Mouse (Mus musculus) bone marrow, adult 2 months (tissue): Measurements from ENCODE around the gene Arhgef7. TPM values are rescaled to one million over a fixed set of nuclear protein-coding genes. Genes with fewer than 3 reads are reported as not detected.

Source experiments
- H3K27ac ChIP-seq: fragments of 200-500 bp; 2 replicates; pipeline ENCODE4 v1.5.1; 2012; ENCODE audit warnings: low read depth, mild to moderate bottlenecking, control low read depth, inconsistent platforms, low read length; ENCODE audit not compliant: control insufficient read depth, poor library complexity, insufficient read depth
- H3K4me1 ChIP-seq: fragments of 200-500 bp; 2 replicates; pipeline ENCODE4 v1.6.1; 2011; ENCODE audit warnings: low read length; ENCODE audit not compliant: control insufficient read depth, insufficient read depth
- H3K4me3 ChIP-seq: fragments of 200-500 bp; replicated peaks from 2 replicates; pipeline ENCODE3; 2011; ENCODE audit warnings: mild to moderate bottlenecking, low read depth, low read length, control low read depth; ENCODE audit not compliant: control insufficient read depth
- CTCF ChIP-seq: fragments of 200-500 bp; IDR thresholded peaks from 2 replicates; pipeline ENCODE4 v1.5.1; 2011; ENCODE audit warnings: low read length, control low read depth; ENCODE audit not compliant: control insufficient read depth, insufficient read depth
- POLR2A ChIP-seq: fragments of 200-500 bp; IDR thresholded peaks from 2 replicates; pipeline ENCODE4 v1.6.1; 2011; ENCODE audit warnings: low read depth, mild to moderate bottlenecking, control low read depth, low read length, borderline replicate concordance; ENCODE audit not compliant: control insufficient read depth
- WGBS: fragments of 180-500 bp; shearing (Covaris S2); methylation state at CpG from one replicate; pipeline ENCODE4 v1.1.7; 2018; 5-methylcytosine and 5-hydroxymethylcytosine counted together
- polyA plus RNA-seq: library from polyadenylated mRNA; stranded (reverse); fragments of >200 nt; gene quantifications from 2 replicates; pipeline ENCODE4 v1.2.4, GENCODE M21; 2011; ENCODE audit warnings: low replicate concordance; ENCODE audit not compliant: missing spikeins, insufficient read depth, insufficient read length

Arhgef7 gene
- polyA plus RNA-seq, 1 experiment: 18.6 TPM

- TF ChIP-seq CTCF (no peak), POLR2A (no peak)
- Histone ChIP-seq H3K4me3 (no peak overlapping the region), H3K27ac (no peak overlapping the region), H3K4me1 (no peaks in the 10 kb centered on the region)
- 63% methylated on average over 6 of the region's 6 CpGs for WGBS
These were observed 22.0 kb downstream of the Arhgef7 start for GRCm38 (mm10) chr8:11749472-11749871.

- WGBS: 53% methylated on average over 3 of the region's 3 CpGs
- Histone ChIP-seq H3K4me1 (no peaks in the 10 kb centered on the region), H3K4me3 (no peak overlapping the region), H3K27ac (no peak overlapping the region)
- TF ChIP-seq POLR2A: no peak
- no peak for TF ChIP-seq CTCF
These were observed 24.8 kb downstream of the Arhgef7 start for GRCm38 (mm10) chr8:11752338-11752737.

GRCm38 (mm10) chr8:11753155-11753941 is 25.8 kb downstream of the Arhgef7 start:
- H3K4me1 ChIP-seq: peaks cover 1% of the 10 kb centered on the region; the same call in 1 of the 2 replicates
- TF ChIP-seq CTCF (no peak), POLR2A (no peak)
- WGBS: 82% methylated on average over 11 of the region's 11 CpGs

GRCm38 (mm10) chr8:11754723-11755122 is 27.2 kb downstream of the Arhgef7 start:
- H3K27ac ChIP-seq: no peak overlapping the region
- TF ChIP-seq CTCF (no peak), POLR2A (no peak)
- peaks cover 1% of the 10 kb centered on the region; the same call in 1 of the 2 replicates for H3K4me1 ChIP-seq
- H3K4me3 ChIP-seq: no peak overlapping the region

More at GRCm38 (mm10) chr8:11753155-11753941, 25.8 kb downstream of the Arhgef7 start:
- Histone ChIP-seq H3K4me3 (no peak overlapping the region), H3K27ac (no peak overlapping the region)

DNA sequence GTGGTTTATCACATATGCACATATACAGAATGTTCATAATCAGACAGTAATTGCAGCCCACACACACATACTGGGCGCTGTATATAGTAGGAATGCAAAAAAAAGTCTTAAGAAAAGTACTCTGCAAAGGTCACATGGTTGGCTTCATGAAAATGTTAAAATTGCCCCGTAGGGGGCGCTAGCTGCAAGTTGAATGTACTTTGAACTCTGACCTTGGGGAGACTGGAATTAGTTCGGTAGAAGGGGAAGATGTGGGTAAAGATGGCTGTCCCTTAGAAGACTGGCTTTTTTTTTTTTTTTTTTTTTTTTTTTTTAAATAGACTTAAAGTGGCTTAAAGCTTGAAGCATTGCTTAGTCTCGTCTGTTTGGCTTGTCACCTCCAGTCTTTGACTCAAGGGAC is 28.4 kb downstream of the Arhgef7 start:
- TF ChIP-seq POLR2A (no peak), CTCF (0 out of 2 replicates have a peak, but pooled peaks have one; percentile 15)
- H3K4me3 ChIP-seq: no peak overlapping the region
- no peak overlapping the region for H3K27ac ChIP-seq
- peaks cover 1% of the 10 kb centered on the region; the same call in 1 of the 2 replicates for H3K4me1 ChIP-seq
- WGBS: 11% methylated on average over 5 of the region's 5 CpGs

DNA sequence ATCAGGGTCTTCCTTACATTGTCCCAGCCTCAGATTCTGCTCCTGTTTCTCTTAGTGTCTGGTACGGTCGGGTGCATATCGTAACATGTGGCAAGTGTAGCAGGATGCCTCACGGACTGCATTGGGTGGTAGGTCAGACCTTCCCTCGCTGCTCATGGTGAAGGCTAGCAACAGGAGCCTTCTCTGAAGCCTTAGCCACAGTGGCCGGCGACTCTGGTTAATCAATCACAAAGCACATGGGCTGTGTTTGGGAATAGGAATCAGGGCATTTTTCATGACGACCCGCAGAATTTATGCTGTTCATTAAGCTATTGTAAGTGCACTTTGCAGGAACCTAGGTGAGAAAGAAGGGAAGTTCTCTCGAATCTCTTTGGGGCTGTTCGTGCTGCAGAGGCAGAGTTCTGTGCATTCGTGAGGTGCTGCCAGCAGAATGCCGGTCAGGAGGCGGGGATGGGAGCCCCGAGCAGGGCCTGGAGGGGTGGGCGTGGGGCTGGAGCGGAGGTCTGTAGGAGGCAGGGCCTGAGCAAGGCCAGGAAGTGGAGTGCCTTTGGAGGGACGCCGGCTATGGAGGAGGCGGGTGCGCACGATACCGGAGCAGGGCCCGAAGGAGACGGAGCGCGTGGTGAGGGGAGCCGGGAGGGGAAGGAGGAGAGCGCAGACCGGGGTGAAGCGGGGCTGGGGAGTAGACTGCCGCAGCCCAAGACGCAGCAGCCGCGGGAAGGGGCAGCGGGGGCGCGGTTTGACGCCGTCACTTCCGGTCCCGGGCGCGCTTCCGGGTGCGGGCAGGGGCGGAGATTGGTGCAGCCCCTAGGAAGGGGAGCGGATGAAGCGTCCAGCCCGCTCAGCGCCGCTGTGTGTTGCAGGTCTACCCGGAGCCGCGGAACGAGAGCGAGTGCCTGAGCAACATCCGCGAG is 30.3 kb downstream of the Arhgef7 start:
- peak; percentile 84; the same call in 1 of the 2 replicates for TF ChIP-seq POLR2A
- no peak for TF ChIP-seq CTCF
- H3K27ac ChIP-seq: peak overlapping the region; percentile 88
- 4% methylated on average over 59 of the region's 59 CpGs for WGBS
- H3K4me1 ChIP-seq: peaks cover 1% of the 10 kb centered on the region; the same call in 1 of the 2 replicates
- peak overlapping the region; percentile 98 for H3K4me3 ChIP-seq

DNA sequence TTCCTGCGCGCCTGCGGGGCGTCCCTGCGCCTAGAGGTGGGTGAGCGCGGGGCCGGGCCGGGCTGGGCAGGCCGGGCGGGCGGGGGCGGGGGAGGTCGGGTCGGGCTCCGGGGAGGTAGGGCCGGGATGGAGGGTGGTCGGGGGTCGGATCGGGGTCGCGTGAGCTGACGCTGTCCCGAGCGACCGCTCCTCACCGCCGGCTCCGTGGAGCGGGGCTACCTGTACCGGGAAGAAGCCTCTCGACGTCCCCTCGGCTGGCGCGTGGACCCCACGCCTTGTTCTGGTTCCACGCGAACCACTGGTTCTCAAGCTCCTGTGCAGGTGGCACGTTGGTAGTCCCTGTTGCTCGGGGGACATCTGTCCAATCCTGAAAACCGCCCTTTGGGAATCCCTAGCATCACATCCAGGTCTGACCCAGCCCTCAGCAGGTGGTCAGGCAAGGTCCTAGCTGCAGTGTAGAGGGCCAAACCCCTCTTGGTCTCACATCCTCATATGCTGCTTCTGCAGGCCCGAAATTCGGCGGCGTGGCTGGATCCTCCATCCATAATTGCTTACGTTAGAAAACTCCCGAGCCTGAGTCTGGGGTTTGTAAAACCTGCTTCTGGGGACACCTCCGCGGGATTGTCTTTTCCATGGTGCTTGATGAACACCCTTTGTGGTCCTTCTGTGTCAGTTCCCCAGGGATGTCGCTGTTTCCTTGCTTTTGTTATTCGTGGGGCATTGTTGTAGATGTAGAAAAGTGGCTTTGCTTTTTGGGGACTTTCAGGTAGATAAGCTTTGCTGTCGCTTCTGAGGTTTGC is 31.2 kb downstream of the Arhgef7 start:
- no peak for TF ChIP-seq POLR2A
- no peak for TF ChIP-seq CTCF
- Histone ChIP-seq H3K4me1 (peaks cover 1% of the 10 kb centered on the region; the same call in 1 of the 2 replicates), H3K4me3 (peak overlapping the region; percentile 98), H3K27ac (peak overlapping the region; percentile 88)
- WGBS: 2% methylated on average over 48 of the region's 53 CpGs

GRCm38 (mm10) chr8:11761551-11761950 is 34.0 kb downstream of the Arhgef7 start:
- H3K27ac ChIP-seq: no peak overlapping the region
- H3K4me1 ChIP-seq: peaks cover 1% of the 10 kb centered on the region; the same call in 1 of the 2 replicates
- no peak overlapping the region for H3K4me3 ChIP-seq
- 89% methylated on average over 6 of the region's 6 CpGs for WGBS
- TF ChIP-seq CTCF: no peak
- TF ChIP-seq POLR2A: no peak
